Mouse (Mus musculus) liver, embryonic 14.5 days (tissue): Measurements from ENCODE around the gene Lyrm9.

ENCODE experiments used
- CTCF ChIP-seq: IDR thresholded peaks from 2 replicates; pipeline ENCODE4 v1.5.1; 2016; ENCODE audit warnings: antibody characterized with exemption, low read depth, control low read depth
- EP300 ChIP-seq: IDR thresholded peaks from 2 replicates; pipeline ENCODE4 v1.6.1; 2016; ENCODE audit warnings: antibody characterized with exemption, low read depth

GRCm38 (mm10) chr11:78857611-78858010 lies 31.2 kb downstream of the Lyrm9 start:
- TF ChIP-seq EP300 = no peak
- TF ChIP-seq CTCF = no peak
